ENCODE assay signal across 8 mouse cellular contexts in genomic region chr1:86527599-86528486, GRCm38 (mm10). TPM values are rescaled to one million over a fixed set of nuclear protein-coding genes. Genes with fewer than 3 reads are reported as not detected.
A peak's percentile ranks its signal among the peaks of the same experiment; 100 is the strongest.
DNase-seq lines count a peak whose midpoint lies in the region; ATAC-seq and TF ChIP-seq lines count a peak whose summit lies in the region.

No protein-coding gene starts in this region.

- no peaks in the 10 kb centered on the region for H3K9me3 ChIP-seq in forebrain, postnatal 0 days (ENCODE audit: low read length)
- H3K9me3 ChIP-seq in neural tube, embryonic 14.5 days (ENCODE audit: control insufficient read depth, low read length), result no peaks in the 10 kb centered on the region

- DNase-seq in ES-CJ7 (ENCODE audit: low read depth, low spot score), result peak; percentile 95
- DNase-seq in cerebellum, adult 2 months, result peak; percentile 88 to 95
- peak; percentile 96 for DNase-seq in forebrain, postnatal 0 days
- DNase-seq in heart, postnatal 36 days, result peak; percentile 96 to 97
- DNase-seq in layer of hippocampus, adult 2 months (ENCODE audit: low spot score in 2 of 2), result peak; percentile 92 to 97
- peak; percentile 95 for DNase-seq in lung, adult 2 months
- peak; percentile 97 for DNase-seq in testis, postnatal 10 days (ENCODE audit: low spot score)

- H3K4me3 ChIP-seq in cerebellum, adult 2 months (replicated peaks; ENCODE audit: insufficient read depth, low read depth, low read length), result peak overlapping the region; percentile 67
- H3K4me3 ChIP-seq in forebrain, postnatal 0 days (ENCODE audit: low read depth, low read length), result peak overlapping the region; percentile 92
- peak overlapping the region; percentile 93 for H3K4me3 ChIP-seq in layer of hippocampus, adult 2 months
- peak overlapping the region; percentile 87 for H3K4me3 ChIP-seq in lung, adult 2 months (replicated peaks; ENCODE audit: extremely low read depth, low read depth, low read length)
- H3K4me3 ChIP-seq in neural tube, embryonic 14.5 days (ENCODE audit: low read depth, low read length), result peak overlapping the region; percentile 100

- peaks cover 13% of the 10 kb centered on the region for H3K36me3 ChIP-seq in forebrain, postnatal 0 days (ENCODE audit: insufficient read depth)
- H3K36me3 ChIP-seq in neural tube, embryonic 14.5 days (ENCODE audit: control insufficient read depth, insufficient read depth, low read length), result peaks cover 12% of the 10 kb centered on the region; the same call in 1 of the 2 replicates

- WGBS in cerebellum, adult 2 months, result under 1% methylated on average over 88 of the region's 89 CpGs
- WGBS in forebrain, postnatal 0 days, result 1% methylated on average over 82 of the region's 89 CpGs
- WGBS in lung, adult 2 months, result under 1% methylated on average over 87 of the region's 89 CpGs
- WGBS in neural tube, embryonic 14.5 days, result under 1% methylated on average over 88 of the region's 89 CpGs

- peak overlapping the region; percentile 99 for H3K9ac ChIP-seq in forebrain, postnatal 0 days
- peak overlapping the region; percentile 99 for H3K9ac ChIP-seq in neural tube, embryonic 14.5 days (replicated peaks; ENCODE audit: low read depth, low read length)

- peak; percentile 66 for TF ChIP-seq CTCF in cerebellum, adult 2 months (IDR thresholded peaks at IDR 0.05; ENCODE audit: borderline replicate concordance, insufficient read depth, low read depth, low read length)
- TF ChIP-seq CTCF in forebrain, postnatal 0 days (IDR thresholded peaks at IDR 0.05; ENCODE audit: low read depth), result peak; percentile 94
- peak; percentile 91 for TF ChIP-seq CTCF in layer of hippocampus, adult 2 months (conservative IDR thresholded peaks at IDR 0.05)
- TF ChIP-seq CTCF in lung, adult 2 months (IDR thresholded peaks at IDR 0.05; ENCODE audit: insufficient read depth, low read length), result no peak

- H3K4me1 ChIP-seq in cerebellum, adult 2 months (ENCODE audit: control insufficient read depth, insufficient read depth, low read length), result peaks cover 16% of the 10 kb centered on the region; the same call in 1 of the 2 replicates
- peaks cover 17% of the 10 kb centered on the region; the same call in 1 of the 2 replicates for H3K4me1 ChIP-seq in forebrain, postnatal 0 days (ENCODE audit: insufficient read depth)
- H3K4me1 ChIP-seq in lung, adult 2 months (ENCODE audit: control insufficient read depth, insufficient read depth, low read length), result peaks cover 16% of the 10 kb centered on the region
- H3K4me1 ChIP-seq in neural tube, embryonic 14.5 days (ENCODE audit: control insufficient read depth, insufficient read depth, low read length), result peaks cover 31% of the 10 kb centered on the region; the same call in 1 of the 2 replicates

- peak; percentile 36; the same call in 1 of the 2 replicates for TF ChIP-seq POLR2A in cerebellum, adult 2 months (IDR thresholded peaks at IDR 0.05; ENCODE audit: borderline replicate concordance, insufficient read depth, low read length)
- TF ChIP-seq POLR2A in lung, adult 2 months (IDR thresholded peaks at IDR 0.05; ENCODE audit: borderline replicate concordance, extremely low read depth, low read depth, low read length), result no peak

- peak overlapping the region; percentile 83 for H3K27ac ChIP-seq in cerebellum, adult 2 months (ENCODE audit: insufficient read depth, low read length)
- H3K27ac ChIP-seq in forebrain, postnatal 0 days (ENCODE audit: low read depth, low read length), result peak overlapping the region; percentile 100
- peak overlapping the region; percentile 94 for H3K27ac ChIP-seq in layer of hippocampus, adult 2 months
- H3K27ac ChIP-seq in neural tube, embryonic 14.5 days (ENCODE audit: low read depth, low read length), result peak overlapping the region; percentile 100

- no peaks in the 10 kb centered on the region for H3K27me3 ChIP-seq in cerebellum, adult 2 months (ENCODE audit: control insufficient read depth, insufficient read depth, low read length)
- no peaks in the 10 kb centered on the region for H3K27me3 ChIP-seq in forebrain, postnatal 0 days (ENCODE audit: insufficient read depth, low read length)
- no peaks in the 10 kb centered on the region for H3K27me3 ChIP-seq in neural tube, embryonic 14.5 days (ENCODE audit: control insufficient read depth, insufficient read depth, low read length)

- ATAC-seq in forebrain, postnatal 0 days, result peak; percentile 10
- ATAC-seq in neural tube, embryonic 14.5 days (ENCODE audit: low read depth), result 0 out of 2 replicates have a peak, but pooled peaks have one; percentile 0

- intact Hi-C loops in heart, postnatal 36 days (cut with DNase I), result loop anchor here (1.0 kb wide), 2 partner anchors 27 to 57 kb away; no protein-coding TSS in a partner anchor

- peak overlapping the region; percentile 69 for H3K4me2 ChIP-seq in forebrain, postnatal 0 days (ENCODE audit: low read depth)
- H3K4me2 ChIP-seq in neural tube, embryonic 14.5 days (ENCODE audit: low read depth, low read length), result peak overlapping the region; percentile 92

RNA-seq across cellular contexts. Expression of gene Ptma, which starts 1.3 kb away (rescaled TPM):
- 610 and 672 TPM in 2 replicates for polyA plus RNA-seq in cerebellum, adult 2 months (2012; rRNA removed)
- 1,921 and 1,968 TPM in 2 replicates for total RNA-seq in forebrain, postnatal 0 days (2014; rRNA removed)
- polyA plus RNA-seq in forebrain, postnatal 0 days (2015; fragmentation: Nextera tagmentation; extraction: Ambion mirVana), result 1,724 and 1,908 TPM in 2 replicates
- total RNA-seq in heart, postnatal 36 days (2021), result 100 to 1,000 TPM; 202 to 234 TPM
- total RNA-seq in layer of hippocampus, adult 2 months (2021), result 100 to 1,000 TPM; 478 to 491 TPM
- 751 and 980 TPM in 2 replicates for polyA plus RNA-seq in lung, adult 2 months (2012; rRNA removed)
- polyA plus RNA-seq in neural tube, embryonic 14.5 days (2014; fragmentation: Nextera tagmentation; extraction: Ambion mirVana), result 1,651 and 1,970 TPM in 2 replicates

RNA-seq across cellular contexts. Expression of gene Pde6d, which starts 54.6 kb away (rescaled TPM):
- 84.2 and 87.1 TPM in 2 replicates for polyA plus RNA-seq in cerebellum, adult 2 months (2012; rRNA removed)
- total RNA-seq in forebrain, postnatal 0 days (2014; rRNA removed), result 44.9 and 59.0 TPM in 2 replicates
- 110 and 116 TPM in 2 replicates for polyA plus RNA-seq in forebrain, postnatal 0 days (2015; fragmentation: Nextera tagmentation; extraction: Ambion mirVana)
- total RNA-seq in heart, postnatal 36 days (2021), result 10 to 100 TPM; 41.7 to 44.1 TPM
- 10 to 100 TPM; 49.0 to 54.7 TPM for total RNA-seq in layer of hippocampus, adult 2 months (2021)
- polyA plus RNA-seq in lung, adult 2 months (2012; rRNA removed), result 15.8 and 20.8 TPM in 2 replicates
- polyA plus RNA-seq in neural tube, embryonic 14.5 days (2014; fragmentation: Nextera tagmentation; extraction: Ambion mirVana), result 92.9 and 97.4 TPM in 2 replicates

RNA-seq across cellular contexts. Expression of gene Cops7b, which starts 54.9 kb away (rescaled TPM):
- polyA plus RNA-seq in cerebellum, adult 2 months (2012; rRNA removed), result 29.8 and 30.9 TPM in 2 replicates
- 37.6 and 40.3 TPM in 2 replicates for total RNA-seq in forebrain, postnatal 0 days (2014; rRNA removed)
- polyA plus RNA-seq in forebrain, postnatal 0 days (2015; fragmentation: Nextera tagmentation; extraction: Ambion mirVana), result 54.3 and 54.7 TPM in 2 replicates
- 10 to 100 TPM in 1 of 2 experiments, 1 to 10 TPM in 1; 10.0 to 11.2 TPM for total RNA-seq in heart, postnatal 36 days (2021)
- 10 to 100 TPM; 19.5 to 20.6 TPM for total RNA-seq in layer of hippocampus, adult 2 months (2021)
- 23.2 and 30.2 TPM in 2 replicates for polyA plus RNA-seq in lung, adult 2 months (2012; rRNA removed)
- 52.1 and 55.7 TPM in 2 replicates for polyA plus RNA-seq in neural tube, embryonic 14.5 days (2014; fragmentation: Nextera tagmentation; extraction: Ambion mirVana)

Comparison
In these comparisons a context has a peak if more than half of its experiments do, and no peak if none do; other contexts are left out.
1. Peak in every context shown above with its lines: DNase-seq, ATAC-seq, H3K4me3 ChIP-seq and H3K27ac ChIP-seq.